Mouse (Mus musculus) layer of hippocampus, postnatal 10 days (tissue): Measurements from ENCODE around the gene AC131692.1. TPM values are rescaled to one million over a fixed set of nuclear protein-coding genes. Genes with fewer than 3 reads are reported as not detected.
"Not testable (repeated sequence)": the region's sequence is repeated elsewhere in the genome, so short reads cannot be mapped to it uniquely, and the experiment has no call there.

Experiments used
- DNase-seq, 2 experiments: peaks; one replicate each; pipeline ENCODE4 v3.0.0; 2021; ENCODE audit warnings: low spot score in 2 of 2
- total RNA-seq, 2 experiments: library from RNA; stranded (reverse); gene quantifications; 2 replicates each; pipeline ENCODE4 v1.2.3; 2021

The AC131692.1 gene
- total RNA-seq, 2 experiments from 2014 or later, result 0.80 TPM; not detected in 1

DNA sequence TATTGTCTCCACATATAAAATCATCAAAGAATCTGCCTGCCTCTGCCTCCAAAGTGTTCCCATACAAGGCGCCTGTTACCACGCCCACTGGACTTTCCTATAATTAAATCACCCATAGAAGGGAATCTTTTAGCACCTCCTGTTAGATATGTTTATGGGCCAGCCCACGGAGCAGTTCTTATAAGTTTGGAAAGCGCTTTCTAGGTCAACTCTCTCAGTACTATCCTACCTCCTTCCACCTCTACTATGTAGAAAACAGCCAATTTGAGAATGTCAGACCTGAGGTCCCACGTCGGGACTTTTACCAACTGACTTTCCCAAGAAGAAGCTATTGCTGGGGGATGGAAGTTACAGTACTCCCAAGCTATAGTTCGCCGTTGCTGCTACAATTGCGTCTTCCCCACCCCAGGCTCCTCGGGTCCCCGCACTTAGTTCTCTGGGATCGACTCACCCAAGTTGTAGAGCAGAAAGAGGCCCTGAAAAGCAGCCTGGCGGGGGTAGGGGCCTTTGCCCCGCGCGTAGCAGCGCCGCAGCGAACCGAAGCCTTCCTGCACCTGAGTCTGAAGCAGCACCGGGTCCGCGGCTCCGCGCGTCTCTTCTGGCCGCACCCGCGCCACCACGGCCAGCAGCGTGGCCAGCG lies 23.2 kb downstream of the AC131692.1 start:
- DNase-seq, result no peak

DNA sequence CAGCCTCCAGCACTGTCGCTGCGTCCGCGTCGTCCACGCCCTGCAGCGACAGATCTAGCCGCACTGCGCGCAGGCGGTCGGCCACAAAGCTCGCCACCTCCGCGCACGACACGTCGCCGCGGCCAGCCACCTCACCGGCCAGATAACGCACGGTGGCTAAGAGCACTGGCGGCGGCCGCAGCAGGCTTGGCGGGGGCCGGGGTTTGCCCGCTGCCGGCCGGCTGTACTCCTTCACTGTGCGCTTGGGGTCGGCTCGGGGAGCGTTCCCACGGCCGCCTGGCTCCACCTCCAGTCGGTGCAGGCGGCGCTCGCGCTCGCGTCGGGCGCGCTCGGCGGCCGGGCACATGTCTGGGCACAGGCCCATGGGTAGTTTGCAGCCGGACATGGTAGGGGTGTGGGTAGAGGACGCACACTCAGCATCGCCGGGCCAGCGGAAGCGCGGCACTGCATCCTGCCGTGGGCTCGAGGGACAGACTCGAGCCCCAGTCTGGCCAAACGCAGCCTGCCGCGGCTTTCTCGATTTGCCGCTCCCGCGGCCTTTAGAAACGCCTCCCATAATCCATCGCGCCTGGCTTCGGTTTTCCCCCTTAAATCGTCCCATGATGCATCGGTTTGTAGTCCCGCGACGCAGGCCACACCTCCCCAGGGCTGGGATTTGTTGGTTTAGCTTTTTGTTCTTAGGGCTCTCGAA lies 23.9 kb downstream of the AC131692.1 start, which contains the start of gene Sac3d1:
Gene Sac3d1 (minus strand): TSS at position 665 of the 691 bp plus-strand sequence.
- peak; percentile 83 to 89 for DNase-seq

- no peak for DNase-seq
Measured at GRCm38 (mm10) chr19:6118677-6119185, 24.5 kb downstream of the AC131692.1 start.

GRCm38 (mm10) chr19:6121761-6122160 lies 27.5 kb downstream of the AC131692.1 start:
- no peak for DNase-seq

DNA sequence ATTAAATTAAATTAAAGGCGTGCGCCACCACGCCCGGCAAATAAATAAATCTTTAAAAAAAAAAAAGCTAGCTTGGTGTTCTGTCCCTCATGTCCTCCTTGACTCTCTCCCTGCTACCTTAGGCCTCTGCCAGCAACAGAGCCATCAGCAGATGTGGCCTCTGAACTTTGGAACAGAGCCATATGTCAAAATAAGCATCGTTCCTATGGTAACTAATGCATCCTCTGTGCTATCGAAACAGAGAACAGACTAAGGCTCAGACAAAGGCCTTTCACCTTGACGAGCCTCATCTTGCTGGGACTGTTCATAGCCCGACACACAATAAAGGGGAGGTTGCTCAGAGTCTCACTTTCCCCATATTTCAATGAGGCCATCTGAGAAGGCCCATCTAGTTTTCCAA lies 29.1 kb downstream of the AC131692.1 start:
- DNase-seq, result no peak

- DNase-seq, result no peak
Measured at GRCm38 (mm10) chr19:6124898-6125297, 30.7 kb downstream of the AC131692.1 start.

DNA sequence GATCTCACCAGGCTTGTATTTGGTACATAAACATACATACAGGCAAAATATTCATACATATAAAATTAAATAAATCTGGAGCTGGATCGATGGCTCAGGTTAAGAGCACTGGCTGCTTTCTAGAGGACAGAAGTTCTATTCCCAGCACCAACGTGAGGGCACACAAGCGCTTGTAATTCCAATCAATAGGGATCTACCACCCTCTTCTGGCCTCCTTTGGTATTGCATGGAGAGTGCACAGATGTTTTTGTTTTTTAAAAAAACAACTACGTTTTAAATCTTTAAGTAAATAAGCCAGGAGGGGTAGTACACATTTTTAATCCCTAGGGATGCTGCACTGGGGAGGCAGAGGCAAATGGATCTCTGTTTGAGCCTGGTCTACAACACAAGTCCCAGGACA lies 32.1 kb downstream of the AC131692.1 start:
- peak in 1 of 2 experiments; percentile 44 for DNase-seq

GRCm38 (mm10) chr19:6126789-6127580 lies 32.8 kb downstream of the AC131692.1 start:
- no peak for DNase-seq

- peak; percentile 92 to 93 for DNase-seq
Measured at GRCm38 (mm10) chr19:6127760-6128341, 33.6 kb downstream of the AC131692.1 start, which contains the start of gene Snx15. TSS of gene Snx15 (minus strand) at chr19:6128304.

DNA sequence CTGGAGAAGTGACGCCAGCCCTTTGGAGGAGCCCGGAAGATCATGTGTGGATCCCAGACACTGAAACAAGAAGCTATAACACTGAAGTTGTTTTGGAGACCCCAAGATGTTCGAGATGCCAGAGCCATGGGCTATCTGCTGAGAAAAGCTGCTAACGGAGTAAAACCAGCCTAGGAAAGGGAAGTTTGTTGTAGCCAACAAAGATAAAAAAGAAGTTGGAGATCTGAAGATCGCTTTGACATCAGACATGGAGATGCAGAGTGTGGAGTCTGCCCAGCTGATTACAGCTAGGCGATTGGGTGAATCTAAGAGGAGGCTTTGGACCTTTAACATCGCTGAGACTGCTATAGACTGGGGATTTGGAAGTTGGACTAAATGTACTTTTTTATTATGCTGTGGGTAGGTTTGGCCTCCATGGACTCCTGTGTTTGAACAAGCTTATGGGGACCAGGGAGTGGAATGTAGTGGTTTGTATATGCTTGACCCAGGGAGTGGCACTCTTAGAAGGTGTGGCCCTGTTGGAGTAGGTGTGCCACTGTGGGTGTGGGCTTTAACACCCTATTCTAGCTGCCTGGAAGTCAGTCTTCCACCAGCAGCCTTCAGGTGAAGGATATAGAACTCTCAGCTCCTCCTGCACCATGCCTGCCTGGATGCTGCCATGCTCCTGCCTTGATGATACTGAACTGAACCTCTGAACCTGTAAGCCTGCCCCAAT lies 36.4 kb downstream of the AC131692.1 start:
- DNase-seq, result not testable (repeated sequence)

- no peak for DNase-seq
Measured at GRCm38 (mm10) chr19:6132171-6132827, 38.1 kb downstream of the AC131692.1 start.

- not testable (repeated sequence) for DNase-seq
Measured at GRCm38 (mm10) chr19:6133197-6133596, 39.0 kb downstream of the AC131692.1 start.

GRCm38 (mm10) chr19:6136397-6136796 lies 42.2 kb downstream of the AC131692.1 start:
- DNase-seq, result no peak

- no peak for DNase-seq
Measured at GRCm38 (mm10) chr19:6139701-6140100, 45.5 kb downstream of the AC131692.1 start.

DNA sequence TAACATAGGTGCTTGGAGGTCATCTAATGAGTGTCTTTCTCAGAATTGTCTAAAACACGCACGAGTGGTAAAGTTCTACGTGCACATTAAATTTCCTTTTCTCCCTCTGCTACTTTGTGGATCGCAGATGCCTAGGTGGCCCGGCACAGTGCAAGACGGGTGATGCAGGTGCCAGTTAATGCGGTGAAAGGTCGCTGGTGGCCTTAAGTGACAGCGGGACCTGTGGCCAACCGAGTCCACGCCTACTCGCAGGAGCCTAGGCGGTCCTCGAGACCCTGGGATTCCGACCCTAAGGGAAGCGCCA lies 46.1 kb downstream of the AC131692.1 start:
- no peak for DNase-seq

DNA sequence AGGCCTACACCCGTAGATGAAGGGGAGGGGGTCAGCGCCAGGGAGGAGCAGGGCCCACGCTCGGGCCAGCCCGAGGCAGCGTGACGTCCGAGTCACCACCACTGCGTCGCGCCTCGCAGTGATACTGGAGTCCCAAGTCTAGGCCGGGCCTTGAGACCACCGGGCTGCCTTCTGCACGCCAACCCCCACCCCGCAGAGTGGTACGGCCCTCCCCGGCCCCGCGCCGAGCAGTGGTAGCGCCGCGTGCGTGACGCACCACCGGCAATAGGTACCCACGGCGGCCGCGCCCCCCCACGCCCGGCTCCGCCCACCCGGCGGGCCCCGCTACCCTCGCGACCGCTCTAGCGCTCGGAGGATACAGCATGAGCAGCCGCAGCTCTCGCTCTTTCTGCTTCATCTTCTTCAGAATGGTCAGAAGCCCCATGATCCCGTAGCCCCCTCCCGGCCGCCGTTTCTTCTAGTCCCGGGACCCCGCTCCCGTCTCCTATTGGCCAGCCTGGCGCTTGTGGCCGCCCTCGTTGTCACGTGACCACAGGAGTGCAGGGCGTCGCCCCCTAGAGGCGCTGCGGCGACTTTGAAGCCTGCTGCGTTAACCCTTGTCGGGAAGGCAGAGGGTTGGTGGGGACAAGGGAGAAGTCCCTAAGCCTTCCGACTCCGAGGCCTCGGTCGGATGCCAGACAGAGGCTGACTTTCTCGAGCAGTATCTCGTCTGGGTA lies 46.6 kb downstream of the AC131692.1 start, which contains the start of gene Batf2:
Gene Batf2 (plus strand): TSS at position 306 of the 716 bp plus-strand sequence.
- peak; percentile 94 to 95 for DNase-seq

GRCm38 (mm10) chr19:6141394-6141749 lies 47.2 kb downstream of the AC131692.1 start, which contains the start of gene Arl2:
TSS of gene Arl2 (minus strand) at chr19:6141548.
- peak; percentile 82 to 85 for DNase-seq

GRCm38 (mm10) chr19:6144842-6145241 lies 50.6 kb downstream of the AC131692.1 start:
- DNase-seq, result no peak
